Mouse (Mus musculus) ES-Bruce4 (cell line): ENCODE measurements around the gene Cabin1.

Experiments
- CTCF ChIP-seq: IDR thresholded peaks from one replicate; pipeline ENCODE4 v1.8.1; 2011; ENCODE audit warnings: low read depth, low read length
- EP300 ChIP-seq: IDR thresholded peaks from 2 replicates; pipeline ENCODE4 v1.6.1; 2011; ENCODE audit warnings: low read depth, low read length; ENCODE audit not compliant: insufficient read depth

DNA sequence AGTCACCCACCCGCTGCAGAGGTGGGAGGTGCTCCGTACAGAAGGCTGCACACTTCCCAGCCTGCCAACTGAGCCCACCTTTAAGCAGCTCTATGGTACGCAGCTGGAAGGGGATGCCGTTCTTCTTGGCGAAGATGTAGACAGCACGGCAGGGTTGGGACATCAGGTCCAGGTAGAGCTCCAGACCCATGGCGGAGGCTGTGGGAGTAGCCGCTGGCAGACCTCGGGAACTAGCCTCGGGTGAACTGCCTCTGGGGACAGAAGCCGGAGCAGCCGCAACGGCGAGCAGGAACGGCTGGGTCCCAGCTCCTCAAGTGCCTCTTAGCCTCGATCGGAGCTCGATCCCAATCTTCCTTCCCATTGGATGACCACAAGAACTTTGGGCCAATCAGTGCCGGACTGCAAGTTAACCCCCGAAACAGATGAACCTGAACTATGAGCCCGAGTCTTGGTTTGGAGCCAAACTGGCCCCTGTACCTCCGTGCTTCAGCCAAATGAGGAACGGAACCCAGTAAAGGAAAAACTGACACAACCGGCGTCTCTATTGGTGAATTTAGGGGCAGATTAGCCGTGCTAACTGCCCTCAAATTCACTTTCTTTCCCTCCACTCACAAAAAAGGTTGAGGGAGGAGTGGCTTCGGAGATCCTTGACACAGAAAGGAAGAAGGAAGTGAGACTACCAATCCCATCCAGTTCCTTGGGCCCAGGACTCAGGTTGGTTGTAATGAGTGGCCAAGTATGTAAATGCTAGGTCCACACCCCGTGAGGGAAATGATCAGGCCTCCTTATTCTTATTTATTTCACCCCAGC lies 16.8 kb upstream of the Cabin1 start, which contains the start of the genes Gm20441 and Gstt3:
- TF ChIP-seq EP300 (no peak), CTCF (no peak)
